Mouse (Mus musculus) liver, adult 2 months (tissue): ENCODE results near the gene Spag6l.

Experiments
- CTCF ChIP-seq: fragments of 200-500 bp; IDR thresholded peaks from 2 replicates; pipeline ENCODE4 v1.5.1; 2011; ENCODE audit warnings: low read depth, low read length, control low read depth
- POLR2A ChIP-seq: fragments of 200-500 bp; IDR thresholded peaks from 2 replicates; pipeline ENCODE4 v1.6.1; 2011; ENCODE audit warnings: low read length, control low read depth; ENCODE audit not compliant: insufficient read depth; ENCODE audit errors: extremely low read depth

GRCm38 (mm10) chr16:16849196-16849595 is 19.9 kb upstream of the Spag6l start:
- TF ChIP-seq CTCF: no peak
- no peak for TF ChIP-seq POLR2A
